Mouse (Mus musculus) limb, embryonic 14.5 days (tissue): ENCODE measurements around the gene Snrnp200. TPM values are rescaled to one million over a fixed set of nuclear protein-coding genes. Genes with fewer than 3 reads are reported as not detected.
A peak's percentile ranks its signal among the peaks of the same experiment; 100 is the strongest.
"Not testable (repeated sequence)": the region's sequence is repeated elsewhere in the genome, so short reads cannot be mapped to it uniquely, and the experiment has no call there.

Experiments
- ATAC-seq: fragments of 200-750 bp; cut with Nextera tagmentation; 2 replicates; pipeline ENCODE4 v1.8.0; 2017; ENCODE audit warnings: low read depth, moderate number of reproducible peaks, moderate TSS enrichment; ENCODE audit not compliant: low FRiP score
- DNase-seq: peaks from one replicate; pipeline ENCODE4 v3.0.0-alpha.2; 2015; ENCODE audit warnings: low spot score
- H3K27ac ChIP-seq: fragments of 300-500 bp; sonication (generic); replicated peaks from 2 replicates; pipeline ENCODE4 v1.5.1; 2014; ENCODE audit warnings: low read depth, mild to moderate bottlenecking, low read length, moderate library complexity, mixed read lengths
- H3K27me3 ChIP-seq: fragments of 300-500 bp; sonication (generic); 2 replicates; pipeline ENCODE4 v1.6.1; 2014; ENCODE audit warnings: low read length, mixed read lengths; ENCODE audit not compliant: control insufficient read depth, insufficient read depth
- H3K36me3 ChIP-seq: fragments of 300-500 bp; sonication (generic); 2 replicates; pipeline ENCODE4 v1.6.1; 2014; ENCODE audit warnings: mild to moderate bottlenecking, low read length, moderate library complexity, mixed read lengths; ENCODE audit not compliant: control insufficient read depth, insufficient read depth
- H3K4me1 ChIP-seq: fragments of 300-500 bp; sonication (generic); 2 replicates; pipeline ENCODE4 v1.6.1; 2014; ENCODE audit warnings: antibody characterized with exemption, low read length, mixed read lengths; ENCODE audit not compliant: control insufficient read depth, insufficient read depth
- H3K4me2 ChIP-seq: fragments of 300-500 bp; sonication (generic); replicated peaks from 2 replicates; pipeline ENCODE4 v1.6.1; 2014; ENCODE audit warnings: low read depth, mild to moderate bottlenecking, low read length, moderate library complexity; ENCODE audit not compliant: severe bottlenecking
- H3K4me3 ChIP-seq: fragments of 300-500 bp; sonication (generic); replicated peaks from 2 replicates; pipeline ENCODE4 v1.5.1; 2014; ENCODE audit warnings: low read length
- H3K9ac ChIP-seq: fragments of 300-500 bp; sonication (generic); 2 replicates; pipeline ENCODE4 v1.6.1; 2014; ENCODE audit warnings: mild to moderate bottlenecking, low read depth, low read length, moderate library complexity; ENCODE audit not compliant: severe bottlenecking
- H3K9me3 ChIP-seq: fragments of 300-500 bp; sonication (generic); 2 replicates; pipeline ENCODE4 v1.6.1; 2016; ENCODE audit warnings: low read length; ENCODE audit not compliant: control insufficient read depth
- POLR2A ChIP-seq: fragments of 200-500 bp; IDR thresholded peaks from 2 replicates; pipeline ENCODE4 v1.8.0; 2012; ENCODE audit warnings: inconsistent platforms, mild to moderate bottlenecking, moderate library complexity, borderline replicate concordance; ENCODE audit not compliant: insufficient read depth, insufficient read length; ENCODE audit errors: extremely low read depth
- whole genome bisulfite sequencing: fragments of 180-500 bp; shearing (Covaris S2); extraction: QIAGEN DNeasy Blood & Tissue Kit; methylation state at CpG from one replicate; pipeline ENCODE4 v1.1.7; 2014; 5-methylcytosine and 5-hydroxymethylcytosine counted together
- polyA plus RNA-seq, 2 experiments: library from polyadenylated mRNA; depleted of rRNA in 1 of 2; stranded (reverse) in 1 of 2; unstranded in 1 of 2; fragments of >200 nt; fragmentation: Nextera tagmentation in 1 of 2; extraction: Ambion mirVana in 1 of 2; gene quantifications; 2 replicates each; pipeline versions ENCODE4 v1.2.1 to v1.2.3; 2012 to 2014

The Snrnp200 gene
- polyA plus RNA-seq, 2 experiments, result 69.4 to 75.7 TPM

GRCm38 (mm10) chr2:127270300-127271041 lies 62.3 kb downstream of the Snrnp200 start:
- H3K4me3 ChIP-seq, result peak overlapping the region; percentile 99
- TF ChIP-seq POLR2A, result peak; percentile 61; the same call in 1 of the 2 replicates
- no peaks in the 10 kb centered on the region for H3K9me3 ChIP-seq
- no peaks in the 10 kb centered on the region for H3K27me3 ChIP-seq
- H3K4me2 ChIP-seq, result peak overlapping the region; percentile 72
- DNase-seq (peak; percentile 87), ATAC-seq (peak; percentile 93)
- under 1% methylated on average over 47 of the region's 75 CpGs for WGBS
- peak overlapping the region; percentile 91 for H3K27ac ChIP-seq
- peak overlapping the region; percentile 84 for H3K9ac ChIP-seq
- peaks cover 4% of the 10 kb centered on the region; the same call in 1 of the 2 replicates for H3K4me1 ChIP-seq
- H3K36me3 ChIP-seq, result no peaks in the 10 kb centered on the region; the same call in 1 of the 2 replicates

GRCm38 (mm10) chr2:127271042-127271515 lies 62.9 kb downstream of the Snrnp200 start:
- Histone ChIP-seq H3K4me1 (peaks cover 4% of the 10 kb centered on the region; the same call in 1 of the 2 replicates), H3K27ac (peak overlapping the region; percentile 91), H3K36me3 (no peaks in the 10 kb centered on the region; the same call in 1 of the 2 replicates), H3K4me3 (peak overlapping the region; percentile 99), H3K9me3 (no peaks in the 10 kb centered on the region), H3K4me2 (peak overlapping the region; percentile 72), H3K9ac (peak overlapping the region; percentile 84), H3K27me3 (no peaks in the 10 kb centered on the region)
- no peak for TF ChIP-seq POLR2A
- ATAC-seq, result no peak
- no peak for DNase-seq
- WGBS, result 13% methylated on average over 8 of the region's 8 CpGs

GRCm38 (mm10) chr2:127272049-127272448 lies 63.9 kb downstream of the Snrnp200 start:
- H3K9me3 ChIP-seq, H3K27ac ChIP-seq, H3K4me1 ChIP-seq, H3K9ac ChIP-seq, H3K4me3 ChIP-seq, DNase-seq, H3K27me3 ChIP-seq, H3K4me2 ChIP-seq, ATAC-seq, H3K36me3 ChIP-seq: not testable (repeated sequence)
- WGBS, result 97% methylated on average over 4 of the region's 4 CpGs

- no peaks in the 10 kb centered on the region for H3K27me3 ChIP-seq
Measured at GRCm38 (mm10) chr2:127272806-127273205, 64.6 kb downstream of the Snrnp200 start.

GRCm38 (mm10) chr2:127274590-127274989 lies 66.4 kb downstream of the Snrnp200 start:
- ATAC-seq, result no peak
- H3K27me3 ChIP-seq, result no peaks in the 10 kb centered on the region
- H3K4me2 ChIP-seq, result no peak overlapping the region
- no peaks in the 10 kb centered on the region; the same call in 1 of the 2 replicates for H3K36me3 ChIP-seq
- no peak overlapping the region for H3K27ac ChIP-seq
- H3K9ac ChIP-seq, result no peak overlapping the region
- TF ChIP-seq POLR2A, result no peak
- no peaks in the 10 kb centered on the region for H3K9me3 ChIP-seq
- no peak overlapping the region for H3K4me3 ChIP-seq
- peaks cover 4% of the 10 kb centered on the region; the same call in 1 of the 2 replicates for H3K4me1 ChIP-seq
- no peak for DNase-seq
- 85% methylated on average over 2 of the region's 2 CpGs for WGBS

More at GRCm38 (mm10) chr2:127272806-127273205, 64.6 kb downstream of the Snrnp200 start:
- DNase-seq (no peak), ATAC-seq (no peak)
- no peaks in the 10 kb centered on the region; the same call in 1 of the 2 replicates for H3K36me3 ChIP-seq
- H3K27ac ChIP-seq, result no peak overlapping the region
- 96% methylated on average over 3 of the region's 3 CpGs for WGBS
- no peaks in the 10 kb centered on the region for H3K9me3 ChIP-seq
- H3K9ac ChIP-seq, result no peak overlapping the region
- no peak overlapping the region for H3K4me3 ChIP-seq
- no peak overlapping the region for H3K4me2 ChIP-seq
- TF ChIP-seq POLR2A, result no peak
- peaks cover 4% of the 10 kb centered on the region; the same call in 1 of the 2 replicates for H3K4me1 ChIP-seq
